Mouse (Mus musculus) common myeloid progenitor, adult 5-6 weeks (primary cell): ENCODE results near the gene Kit. TPM values are rescaled to one million over a fixed set of nuclear protein-coding genes. Genes with fewer than 3 reads are reported as not detected.

Source experiments
- ATAC-seq: replicated peaks from 2 replicates; pipeline ENCODE4 v1.8.0; 2016; ENCODE audit warnings: low read depth, mild to moderate bottlenecking, moderate TSS enrichment, inconsistent platforms; ENCODE audit not compliant: poor library complexity, severe bottlenecking
- total RNA-seq: library from RNA; stranded (forward); fragments of 200-1000, 187-1606 nt; gene quantifications from 2 replicates; pipeline ENCODE4 v1.2.3, GENCODE M21; 2017

Kit gene
- total RNA-seq, 1 experiment from 2014 or later: 195 TPM

DNA sequence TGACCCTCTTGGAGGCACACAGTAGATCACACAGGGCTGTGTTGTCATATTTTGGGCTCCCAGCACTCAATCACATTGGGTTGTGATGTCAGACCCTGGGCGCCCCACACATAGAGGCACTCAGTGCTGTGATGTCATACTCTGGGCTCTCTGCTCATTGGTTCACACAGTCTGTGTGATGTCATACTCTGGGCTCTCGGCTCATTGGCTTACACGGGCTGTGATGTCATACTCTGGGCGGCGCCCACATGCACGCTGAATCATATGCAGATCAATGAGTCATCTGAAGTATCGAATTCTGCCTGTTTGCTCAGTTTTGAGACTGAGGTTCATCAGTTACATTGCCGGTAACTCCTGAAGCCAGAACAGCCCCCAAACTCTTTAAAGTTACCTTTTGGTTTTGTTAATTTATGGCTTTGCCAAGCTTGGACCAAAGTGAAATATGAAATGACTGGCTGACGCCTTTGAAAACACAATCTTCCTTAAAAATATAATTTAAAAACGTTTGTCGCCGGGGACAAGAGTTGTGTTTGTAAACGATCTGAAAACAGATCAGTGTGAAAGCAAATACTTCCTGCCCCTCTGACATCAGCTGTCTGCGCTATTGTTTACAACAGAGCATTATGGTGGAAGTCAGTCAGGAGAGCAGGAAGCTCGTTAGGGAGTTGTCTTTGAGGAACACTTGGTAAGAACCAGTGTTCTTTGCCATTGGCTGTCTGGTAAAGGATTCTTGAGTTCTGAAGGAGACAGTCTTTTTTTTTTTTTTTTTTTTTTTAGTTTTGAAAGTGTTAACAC lies 15.0 kb downstream of the Kit start:
- peak; percentile 19 for ATAC-seq

DNA sequence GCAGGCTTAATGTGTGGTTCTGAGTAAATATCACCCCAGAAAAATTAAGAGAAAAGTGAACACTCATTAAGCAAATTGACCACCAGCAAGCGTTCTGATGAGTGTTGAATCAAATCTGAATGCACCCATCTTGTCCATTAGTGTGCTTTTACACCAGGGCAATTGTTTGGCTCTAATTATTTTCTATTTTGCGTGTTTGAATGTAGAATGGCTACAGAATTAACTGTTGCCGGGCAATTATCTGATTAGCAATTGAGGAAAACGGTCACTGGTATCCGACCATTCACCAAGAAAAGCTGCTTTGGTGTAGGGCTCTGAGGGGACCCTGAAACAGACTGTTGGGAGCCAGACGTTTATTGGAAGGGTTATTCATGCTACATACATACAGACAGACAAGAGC lies 16.2 kb downstream of the Kit start:
- ATAC-seq: no peak

DNA sequence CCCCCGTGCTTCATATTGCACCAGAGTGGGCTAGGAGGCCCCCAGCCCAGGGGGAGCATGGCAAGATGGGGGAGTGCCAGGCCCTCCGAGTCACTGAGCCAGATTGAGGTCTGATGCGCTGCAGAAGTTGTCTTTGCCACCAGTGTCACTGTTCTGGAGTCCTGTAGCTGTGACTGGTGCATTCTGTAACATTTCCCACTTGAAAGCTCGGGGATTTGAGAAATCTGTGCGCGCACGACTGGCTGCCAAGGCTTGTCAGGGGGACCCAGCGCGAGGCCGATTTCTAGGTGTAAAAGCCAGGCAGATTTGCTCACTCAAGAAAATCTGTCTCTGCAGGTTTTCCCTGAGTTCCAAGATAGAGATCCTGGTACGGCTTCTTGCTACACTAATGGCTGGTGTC lies 16.9 kb downstream of the Kit start:
- no peak for ATAC-seq

DNA sequence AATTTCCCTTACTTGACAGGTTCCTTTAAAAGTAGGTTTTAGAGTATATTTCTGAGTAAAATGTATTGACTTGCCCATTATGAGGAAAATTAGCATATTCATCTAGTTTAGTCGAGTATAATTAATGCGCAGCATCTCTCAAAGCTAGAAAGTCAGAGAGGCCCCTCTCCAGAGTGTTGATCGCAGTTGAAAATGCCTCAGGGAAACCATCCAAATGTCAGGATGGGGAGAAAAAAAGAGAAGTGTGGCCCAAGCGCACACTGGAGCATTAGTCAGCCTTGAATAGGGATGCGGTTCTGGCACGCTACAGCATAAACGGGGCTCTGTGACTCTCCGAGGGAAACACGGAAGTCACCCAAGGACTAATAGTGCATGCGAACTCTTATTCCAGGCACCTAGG lies 20.6 kb downstream of the Kit start:
- ATAC-seq: no peak

DNA sequence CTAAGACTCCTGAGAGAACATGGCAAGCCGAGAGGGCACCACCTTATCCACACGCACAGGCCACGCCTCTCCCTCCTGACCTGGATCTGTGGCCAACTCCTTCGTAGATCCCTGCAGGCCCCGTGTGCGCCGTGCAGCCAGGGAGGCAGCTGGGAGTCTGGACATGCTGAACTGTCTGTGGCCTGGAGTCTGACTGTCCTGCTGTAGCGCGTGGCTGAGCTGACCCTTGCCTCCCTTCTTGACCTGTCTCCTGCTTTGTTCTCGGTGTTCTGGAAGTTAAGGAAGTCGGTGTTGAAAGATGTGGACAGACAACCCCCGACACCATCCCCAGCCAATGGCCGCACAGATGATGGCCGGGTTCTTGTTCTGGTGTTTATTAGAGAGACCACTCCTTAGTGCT lies 21.5 kb downstream of the Kit start:
- no peak for ATAC-seq

DNA sequence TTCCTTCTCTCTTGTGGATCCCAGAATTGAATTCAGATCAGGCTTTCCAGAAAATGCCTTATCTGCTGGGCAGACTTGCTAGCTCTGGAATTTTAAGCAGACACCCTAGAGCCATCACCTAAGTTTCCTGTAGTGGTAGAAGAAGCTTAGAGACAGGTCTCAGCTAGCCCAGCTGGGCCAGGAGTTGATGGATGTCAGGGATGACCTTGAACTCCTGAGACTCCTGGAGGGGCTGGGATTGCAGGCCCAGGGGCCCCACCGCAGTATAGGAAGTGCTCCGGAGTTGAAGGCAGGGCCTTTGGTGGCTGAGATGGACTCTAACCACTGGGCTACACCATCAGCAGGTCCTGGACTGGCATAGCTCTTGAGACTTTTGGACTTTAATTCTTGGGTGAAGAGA lies 22.6 kb downstream of the Kit start:
- no peak for ATAC-seq

DNA sequence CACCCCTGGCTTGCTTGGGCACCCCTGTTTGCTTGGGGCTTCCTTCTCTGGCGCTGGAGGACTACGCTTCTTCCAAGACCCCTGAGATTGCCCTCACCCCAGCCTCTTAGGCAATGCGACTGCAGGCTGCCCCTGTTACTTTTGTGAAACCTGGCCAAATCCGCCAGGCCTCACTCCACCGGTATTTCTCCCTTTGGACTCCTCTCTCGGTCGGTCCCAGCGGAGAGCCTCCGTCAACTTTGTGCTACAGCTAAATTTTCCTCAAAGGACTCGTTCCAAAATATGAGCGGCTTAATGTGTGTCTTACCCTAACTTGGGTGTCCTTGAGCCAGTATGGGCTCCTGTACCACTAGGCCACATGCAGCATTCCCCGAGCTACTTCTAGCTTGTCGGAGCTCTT lies 23.8 kb downstream of the Kit start:
- no peak for ATAC-seq

DNA sequence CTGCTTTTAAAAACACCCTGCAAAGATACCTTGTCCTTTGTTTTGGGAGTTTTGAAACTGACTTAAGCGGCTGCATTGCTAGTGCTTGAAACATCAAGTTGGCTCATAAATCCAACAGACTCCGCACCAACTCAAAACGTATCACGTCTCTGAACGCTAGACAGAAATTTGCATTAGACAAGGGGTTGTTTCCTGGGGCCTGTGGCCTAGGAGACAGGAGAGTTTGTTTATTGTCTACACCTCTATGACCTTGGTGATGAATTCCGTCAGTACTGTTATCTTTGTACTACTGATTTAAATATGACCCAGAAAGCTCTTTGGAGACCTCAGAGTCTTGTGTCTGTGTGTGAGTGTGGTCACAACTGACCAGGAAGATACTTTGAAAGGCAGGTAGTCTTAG lies 25.3 kb downstream of the Kit start:
- no peak for ATAC-seq

DNA sequence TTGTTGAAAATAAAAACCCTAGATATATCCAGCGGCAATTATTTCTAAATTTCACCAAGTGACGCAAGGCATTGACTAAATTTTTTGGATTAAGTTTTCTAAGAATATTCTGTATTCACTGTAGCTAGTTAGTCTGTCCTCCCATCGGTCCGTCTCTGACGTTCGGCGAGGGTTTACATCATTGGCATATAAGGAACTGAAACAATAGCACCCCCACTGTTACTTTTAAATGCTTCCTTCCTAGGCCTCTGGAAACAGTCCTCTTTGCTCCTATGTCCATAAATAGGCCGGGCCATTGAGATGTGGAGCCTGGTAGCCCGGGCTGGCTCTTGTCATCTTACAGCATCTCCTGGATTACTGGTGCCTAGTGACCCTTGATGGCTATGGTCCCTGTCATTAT lies 29.5 kb downstream of the Kit start:
- ATAC-seq: peak; percentile 22; the same call in 1 of the 2 replicates

DNA sequence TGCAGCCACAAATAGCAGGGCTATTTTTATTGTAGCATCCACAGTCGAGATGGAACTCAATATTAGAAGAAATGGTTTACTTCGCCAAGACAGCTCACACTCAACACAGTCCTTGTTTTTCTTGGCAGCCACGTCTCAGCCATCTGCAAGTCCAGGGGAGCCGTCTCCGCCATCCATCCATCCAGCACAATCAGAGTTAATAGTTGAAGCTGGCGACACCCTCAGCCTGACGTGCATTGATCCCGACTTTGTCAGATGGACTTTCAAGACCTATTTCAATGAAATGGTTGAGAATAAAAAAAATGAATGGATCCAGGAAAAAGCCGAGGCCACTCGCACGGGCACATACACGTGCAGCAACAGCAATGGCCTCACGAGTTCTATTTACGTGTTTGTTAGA lies 32.2 kb downstream of the Kit start:
- ATAC-seq: no peak

DNA sequence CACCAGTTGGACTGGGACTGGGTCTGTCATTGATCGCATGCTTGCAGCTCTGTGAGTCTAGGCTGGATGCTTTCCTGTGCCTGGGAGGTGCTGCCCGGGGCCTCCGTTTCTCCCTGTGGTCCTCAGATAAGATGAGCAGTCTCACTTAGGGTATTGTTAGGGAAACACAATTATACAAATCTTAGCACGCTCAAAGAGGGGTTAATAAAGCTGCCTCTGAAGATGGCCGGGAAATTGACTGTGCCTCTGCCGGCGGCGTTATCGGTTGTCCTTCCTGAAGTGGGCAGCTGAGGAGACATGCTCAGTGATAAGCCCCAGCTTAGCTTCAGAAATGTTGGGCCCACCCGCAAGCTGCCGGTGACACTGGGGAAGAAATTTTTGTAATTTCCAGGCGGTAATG lies 33.3 kb downstream of the Kit start:
- peak; percentile 54 for ATAC-seq

DNA sequence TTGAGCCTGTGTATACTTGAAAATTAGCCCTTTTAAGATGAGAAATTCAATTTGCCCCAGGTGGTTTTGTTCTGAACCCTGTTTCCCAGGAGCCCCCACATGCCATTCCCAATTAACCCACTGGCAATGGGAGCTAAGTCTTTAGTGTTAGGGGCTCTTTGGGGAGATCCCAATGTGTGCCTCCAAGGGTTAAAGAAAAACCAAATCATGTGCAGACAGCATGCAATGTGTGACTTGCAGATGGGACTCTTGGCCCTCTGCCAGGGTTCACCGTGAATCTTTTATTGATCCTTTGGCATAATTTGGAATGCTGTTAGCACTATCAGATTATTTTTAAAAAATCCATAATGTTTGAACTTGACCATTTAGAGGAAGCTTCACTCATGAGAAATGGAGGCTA lies 37.7 kb downstream of the Kit start:
- ATAC-seq: no peak

DNA sequence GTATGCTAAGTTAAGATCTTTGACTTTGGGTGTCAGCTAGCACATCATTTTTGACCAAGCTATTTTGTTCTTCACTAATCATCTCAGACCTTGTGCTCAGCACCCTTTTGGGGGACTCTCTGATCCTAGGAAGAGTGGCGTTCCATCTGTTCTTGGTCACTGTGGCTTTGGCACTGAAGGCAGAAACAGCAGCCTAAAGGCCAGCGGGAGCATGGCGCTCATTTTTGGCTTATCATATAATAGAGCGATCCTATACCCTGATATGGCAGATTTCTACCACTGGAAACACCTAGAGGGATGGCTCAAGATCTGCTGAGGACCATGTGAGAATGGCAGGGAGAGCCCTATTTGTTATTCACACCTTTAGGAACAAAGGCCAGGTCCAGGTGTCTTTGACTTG lies 38.2 kb downstream of the Kit start:
- no peak for ATAC-seq

DNA sequence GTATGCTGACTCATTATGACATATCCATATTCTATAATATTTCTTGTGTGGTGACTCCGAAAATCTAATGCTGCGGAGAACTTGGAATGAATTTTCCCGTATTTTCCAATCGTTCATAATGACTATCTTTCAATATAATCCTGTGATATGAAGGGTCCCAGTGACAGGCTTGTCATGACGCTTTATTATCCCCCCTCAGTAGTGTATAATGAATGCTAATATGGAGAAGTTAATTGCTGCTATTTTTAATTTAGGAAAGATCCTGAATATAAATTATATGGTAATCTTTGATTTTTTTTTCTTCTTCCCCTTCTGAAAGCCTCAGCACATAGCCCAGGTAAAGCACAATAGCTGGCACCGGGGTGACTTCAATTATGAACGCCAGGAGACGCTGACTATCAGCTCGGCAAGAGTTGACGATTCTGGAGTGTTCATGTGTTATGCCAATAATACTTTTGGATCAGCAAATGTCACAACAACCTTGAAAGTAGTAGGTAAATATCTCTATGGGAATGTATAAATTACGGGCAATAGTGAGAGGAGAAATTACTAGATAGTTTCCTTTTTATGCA lies 40.4 kb downstream of the Kit start:
- no peak for ATAC-seq

DNA sequence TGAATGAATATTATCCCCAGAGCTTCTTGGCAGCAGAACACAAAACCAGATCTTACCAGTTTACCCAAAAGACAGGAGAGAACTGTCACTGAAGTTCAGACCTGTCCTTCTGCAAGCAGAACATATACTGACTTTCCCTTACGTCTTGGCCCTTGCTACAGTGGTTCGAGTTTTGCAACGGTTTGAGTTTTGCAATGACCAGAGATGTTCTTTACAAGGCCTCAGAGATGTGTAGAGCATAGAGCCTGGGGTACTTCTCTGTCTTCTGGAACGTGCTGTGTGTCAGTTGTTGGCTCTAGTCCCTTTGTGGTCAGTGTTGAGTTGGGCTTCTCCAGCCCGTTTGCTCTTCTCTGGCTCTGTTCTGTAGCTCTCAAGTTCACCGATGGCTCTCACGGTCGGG lies 40.9 kb downstream of the Kit start:
- ATAC-seq: no peak

DNA sequence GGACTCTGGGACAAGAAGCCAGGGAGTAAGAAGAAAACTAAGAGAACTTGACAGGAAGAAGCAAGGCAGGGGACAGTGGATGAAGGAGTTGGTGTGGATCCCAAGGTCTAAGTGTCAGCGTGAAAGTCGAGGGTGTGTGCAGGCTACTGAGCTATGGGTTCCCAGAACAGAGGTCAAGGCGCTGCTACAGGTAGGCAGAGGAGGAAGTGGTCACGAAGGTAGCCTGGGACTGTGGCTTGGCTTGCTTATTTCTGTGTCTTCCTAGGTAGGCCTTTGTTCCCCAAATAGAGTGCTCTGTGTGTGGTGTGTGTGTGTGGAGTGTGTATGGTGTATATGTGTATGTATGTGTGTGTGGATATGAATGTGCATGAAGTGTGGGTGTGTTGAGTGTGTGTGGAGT lies 47.7 kb downstream of the Kit start:
- no peak for ATAC-seq

DNA sequence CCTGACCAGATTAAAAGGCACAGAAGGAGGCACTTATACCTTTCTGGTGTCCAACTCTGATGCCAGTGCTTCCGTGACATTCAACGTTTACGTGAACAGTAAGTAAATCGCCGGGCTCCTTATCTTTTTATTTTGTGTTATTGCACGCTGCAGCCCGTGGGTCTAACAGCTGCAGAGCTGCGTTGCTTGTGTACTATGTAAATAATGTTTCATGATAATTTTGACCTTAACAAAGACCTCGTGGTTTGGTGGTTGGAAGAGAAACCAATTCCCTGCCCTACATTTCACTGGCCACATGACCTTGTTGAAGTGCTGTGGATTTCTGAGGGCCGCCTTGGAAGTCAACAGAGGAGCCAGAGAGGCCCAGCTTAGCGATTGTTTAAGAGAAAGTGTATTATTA lies 48.3 kb downstream of the Kit start:
- no peak for ATAC-seq

DNA sequence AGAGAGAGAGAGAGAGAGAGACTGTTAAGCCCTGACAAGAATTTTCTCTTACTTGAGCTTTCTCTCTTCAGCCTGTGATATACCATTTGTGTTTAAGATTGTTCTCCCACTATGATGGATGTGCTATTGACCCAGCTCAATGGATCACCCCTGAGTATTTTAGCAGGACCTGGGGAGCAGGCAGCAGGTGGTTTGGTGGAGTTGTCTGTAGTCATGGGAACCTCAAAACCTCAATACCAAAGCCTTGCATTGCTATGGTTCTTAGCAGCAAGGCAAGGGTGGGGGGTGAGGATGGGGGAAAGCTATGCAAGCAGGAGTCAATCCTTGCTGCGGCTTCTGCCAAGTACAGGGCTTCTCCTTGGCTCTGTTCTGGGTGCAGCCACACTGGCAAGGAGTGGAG lies 48.8 kb downstream of the Kit start:
- ATAC-seq: no peak

DNA sequence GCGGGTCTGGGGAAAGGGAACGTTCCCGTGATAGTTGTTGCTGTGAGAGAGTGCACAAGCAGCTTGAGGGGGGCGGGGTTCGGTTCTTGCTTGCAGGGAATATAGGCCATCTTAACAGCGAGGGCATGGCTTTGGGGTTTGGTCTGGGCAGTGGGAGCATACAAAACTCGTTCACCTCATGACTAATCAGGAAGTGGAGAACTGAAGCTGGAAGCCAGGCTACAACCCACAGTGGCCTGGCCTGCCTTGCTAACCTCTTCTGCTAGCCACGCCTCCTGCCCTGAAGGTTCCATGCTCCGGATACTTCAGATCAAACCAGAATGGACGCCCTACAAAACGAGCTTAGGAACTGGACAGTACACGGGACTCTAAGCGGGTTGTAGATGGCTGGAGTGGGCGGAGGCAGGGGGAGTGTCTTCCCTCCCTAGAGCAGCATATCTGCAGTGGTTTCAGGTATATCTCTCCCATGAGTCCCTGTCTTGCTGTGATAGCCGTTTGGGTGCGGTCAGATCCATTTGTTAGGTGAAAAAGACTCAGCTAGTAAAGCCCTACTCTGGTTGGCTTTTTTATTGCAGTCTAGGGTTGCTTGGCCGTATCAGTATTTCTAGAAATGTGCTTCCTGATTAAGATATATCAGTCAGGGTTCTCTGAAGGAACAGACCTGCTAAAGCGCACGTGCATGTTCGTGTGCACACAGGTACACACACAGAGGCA lies 49.4 kb downstream of the Kit start:
- peak; percentile 52; the same call in 1 of the 2 replicates for ATAC-seq

DNA sequence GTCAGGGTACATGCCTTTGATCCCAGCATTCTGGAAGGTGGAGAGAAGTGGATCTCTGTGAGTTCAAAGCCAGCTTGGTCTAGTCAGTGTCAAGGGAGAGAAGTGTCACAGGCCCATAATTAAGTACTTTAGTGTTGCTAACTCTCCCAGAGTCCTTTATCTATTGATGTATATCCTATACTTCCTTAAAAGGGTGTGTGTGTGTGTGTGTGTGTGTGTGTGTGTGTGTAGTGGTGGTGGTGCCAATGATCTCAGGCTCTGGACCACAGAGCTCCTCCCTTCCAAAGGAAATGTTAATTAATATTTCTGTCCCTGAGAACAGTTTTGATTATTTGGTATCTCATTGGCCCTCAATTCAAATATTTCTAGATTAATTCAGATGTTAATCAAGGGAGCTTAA lies 50.3 kb downstream of the Kit start:
- ATAC-seq: no peak

DNA sequence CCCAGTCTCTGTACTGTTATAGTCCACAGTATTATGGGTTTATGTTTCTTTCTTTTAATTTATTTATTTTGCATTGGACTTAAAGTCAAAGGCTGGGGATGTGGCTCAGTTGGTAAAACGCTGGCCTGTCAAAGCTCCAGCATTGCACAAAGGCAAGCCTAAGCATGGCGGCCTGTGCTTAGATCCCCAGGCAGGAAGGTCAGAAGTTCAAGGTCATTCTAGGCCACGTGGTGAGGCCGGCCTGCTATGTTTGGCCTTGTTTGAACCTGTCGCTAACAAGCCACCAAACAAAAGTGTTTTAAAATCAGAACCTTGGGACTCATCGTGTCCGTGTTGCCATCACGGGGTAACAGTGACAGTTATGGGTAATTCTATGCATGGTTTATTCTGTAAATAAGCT lies 51.6 kb downstream of the Kit start:
- ATAC-seq: no peak

DNA sequence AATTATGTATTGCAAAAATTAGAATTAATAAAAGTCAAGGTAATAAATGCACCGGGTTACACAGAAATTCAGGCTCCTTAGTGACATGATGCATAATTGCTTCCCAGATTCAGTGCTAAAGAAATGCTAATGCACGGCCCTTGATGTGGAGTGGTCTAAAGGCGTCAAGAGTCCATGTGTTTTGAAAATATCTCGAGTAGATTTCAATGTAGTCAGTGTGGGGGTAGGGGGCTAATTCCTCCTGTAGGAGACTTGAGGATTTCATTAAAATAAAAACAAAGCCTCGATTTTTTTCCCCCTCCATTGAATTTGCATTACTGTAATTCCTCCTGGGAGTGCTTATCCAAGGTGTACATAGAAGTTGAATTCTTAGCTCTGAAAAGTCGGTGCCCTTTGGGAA lies 52.0 kb downstream of the Kit start:
- ATAC-seq: no peak
